Mouse (Mus musculus): ENCODE data around the gene Il11.

GRCm38 (mm10) chr7:4822162-4822907, 39.7 kb upstream of the Il11 start:
- no peak for TF ChIP-seq CTCF (IDR thresholded peaks at IDR 0.05)
- TF ChIP-seq POLR2A (IDR thresholded peaks at IDR 0.05; ENCODE audit: insufficient read depth, low read depth, low read length), result no peak

All from heart, adult 2 months (tissue).